ENCODE assay signal across 14 mouse cellular contexts in genomic region chr5:65521803-65522202, GRCm38 (mm10). TPM values are rescaled to one million over a fixed set of nuclear protein-coding genes. Genes with fewer than 3 reads are reported as not detected.
DNase-seq lines count a peak whose midpoint lies in the region; ATAC-seq and TF ChIP-seq lines count a peak whose summit lies in the region.
"Had no signal": no experiment of that assay in that cellular context is flagged by ENCODE, and none has a peak within 500 bp of the region (broad histone marks: within the 10 kb centered on the region; RNA-seq: fewer than 3 reads in every experiment).

No protein-coding gene starts in this region.

- in situ Hi-C loops in Patski (cut with MboI; ENCODE audit: low pct_unique_long_range_greater_than_20kb): loop anchor here (25.0 kb wide), 1 partner anchor 415 kb away; the partner anchor contains the start of gene Chrna9

- peak; percentile 59 for TF ChIP-seq CTCF in Patski (IDR thresholded peaks at IDR 0.05)

- H3K27me3 ChIP-seq in Patski: no peaks in the 10 kb centered on the region
- H3K27me3 ChIP-seq: embryonic facial prominence, embryonic 12.5 days; limb, embryonic 12.5 days; megakaryocyte, embryonic 14.5 days had no signal

- CTCF ChIA-PET in Patski (lab: Charles Lee): interaction anchor here (0.7 to 3.0 kb wide), 4 partner anchors 10 to 47 kb away, joined by 3 to 11 read pairs (median 4); no protein-coding TSS in a partner anchor

- POLR2A ChIA-PET in Patski (lab: Charles Lee): no interaction called here

- DNase-seq in kidney, adult 9 months: peak; percentile 16
- DNase-seq in kidney, adult 18-20 months: no peak
- DNase-seq in CD4-positive helper T cell, adult 2 months (ENCODE audit: low read depth, low spot score): peak; percentile 43
- DNase-seq in Patski (ENCODE audit: low read depth, low spot score): no peak
- DNase-seq in layer of hippocampus, postnatal 14 days (ENCODE audit: low spot score in 2 of 2): no peak
- DNase-seq in layer of hippocampus, adult 18-20 months (ENCODE audit: low spot score in 2 of 2): no peak
- DNase-seq: cerebellum, adult 11 months; heart, postnatal 14 days had no signal

- no peak for ATAC-seq in Patski
- peak; percentile 57; the same call in 1 of the 2 replicates for ATAC-seq in megakaryocyte-erythroid progenitor cell, adult 5-6 weeks (replicated peaks; ENCODE audit: low FRiP score, low TSS enrichment, poor library complexity, severe bottlenecking)

RNA-seq across cellular contexts. Expression of gene Smim14, which starts 15.2 kb away (rescaled TPM):
- 122 TPM for polyA plus RNA-seq in Patski (2021)
- 23.2 and 24.9 TPM in 2 replicates for total RNA-seq in megakaryocyte-erythroid progenitor cell, adult 5-6 weeks (2014; fragmentation: Nextera tagmentation)
- 26.1 and 26.9 TPM in 2 replicates for total RNA-seq in megakaryocyte-erythroid progenitor cell, adult 5-6 weeks (2017)
- total RNA-seq in layer of hippocampus, postnatal 14 days (2021): 100 to 1,000 TPM; 150 to 155 TPM
- 100 to 1,000 TPM; 160 to 166 TPM for total RNA-seq in layer of hippocampus, adult 18-20 months (2021)

RNA-seq across cellular contexts. Expression of gene Ube2k, which starts 15.2 kb away (rescaled TPM):
- polyA plus RNA-seq in Patski (2021): 130 TPM
- 109 and 117 TPM in 2 replicates for total RNA-seq in megakaryocyte-erythroid progenitor cell, adult 5-6 weeks (2014; fragmentation: Nextera tagmentation)
- total RNA-seq in megakaryocyte-erythroid progenitor cell, adult 5-6 weeks (2017): 53.3 and 60.8 TPM in 2 replicates
- total RNA-seq in layer of hippocampus, postnatal 14 days (2021): 100 to 1,000 TPM; 130 to 137 TPM
- 100 to 1,000 TPM; 120 to 128 TPM for total RNA-seq in layer of hippocampus, adult 18-20 months (2021)

RNA-seq across cellular contexts. Expression of gene Gm43552, which starts 29.2 kb away (rescaled TPM):
- not detected for polyA plus RNA-seq in Patski (2021)
- not detected in 2 replicates for total RNA-seq in megakaryocyte-erythroid progenitor cell, adult 5-6 weeks (2014; fragmentation: Nextera tagmentation)
- total RNA-seq in megakaryocyte-erythroid progenitor cell, adult 5-6 weeks (2017): not detected in 2 replicates
- not detected for total RNA-seq in layer of hippocampus, postnatal 14 days (2021)
- total RNA-seq in layer of hippocampus, adult 18-20 months (2021): not detected
- polyA plus RNA-seq: embryonic facial prominence, embryonic 12.5 days; kidney, embryonic 14.5 days; limb, embryonic 12.5 days; neural tube, embryonic 14.5 days had no signal

Comparison
In these comparisons a context has a peak if more than half of its experiments do, and no peak if none do; other contexts are left out.
1. DNase-seq: peak in kidney, adult 9 months (single experiment) and CD4-positive helper T cell, adult 2 months (single experiment); none in kidney, adult 18-20 months (single experiment), Patski (single experiment), layer of hippocampus, postnatal 14 days (0 of 2) and layer of hippocampus, adult 18-20 months (0 of 2).
2. RNA of gene Smim14, which starts 15.2 kb away (total RNA-seq): 160 to 166 TPM in layer of hippocampus, adult 18-20 months and 150 to 155 TPM in layer of hippocampus, postnatal 14 days; 23.2 to 26.9 TPM in megakaryocyte-erythroid progenitor cell, adult 5-6 weeks; every median in the first group is over 4 times any median in the second.